In the genomic region with DNA sequence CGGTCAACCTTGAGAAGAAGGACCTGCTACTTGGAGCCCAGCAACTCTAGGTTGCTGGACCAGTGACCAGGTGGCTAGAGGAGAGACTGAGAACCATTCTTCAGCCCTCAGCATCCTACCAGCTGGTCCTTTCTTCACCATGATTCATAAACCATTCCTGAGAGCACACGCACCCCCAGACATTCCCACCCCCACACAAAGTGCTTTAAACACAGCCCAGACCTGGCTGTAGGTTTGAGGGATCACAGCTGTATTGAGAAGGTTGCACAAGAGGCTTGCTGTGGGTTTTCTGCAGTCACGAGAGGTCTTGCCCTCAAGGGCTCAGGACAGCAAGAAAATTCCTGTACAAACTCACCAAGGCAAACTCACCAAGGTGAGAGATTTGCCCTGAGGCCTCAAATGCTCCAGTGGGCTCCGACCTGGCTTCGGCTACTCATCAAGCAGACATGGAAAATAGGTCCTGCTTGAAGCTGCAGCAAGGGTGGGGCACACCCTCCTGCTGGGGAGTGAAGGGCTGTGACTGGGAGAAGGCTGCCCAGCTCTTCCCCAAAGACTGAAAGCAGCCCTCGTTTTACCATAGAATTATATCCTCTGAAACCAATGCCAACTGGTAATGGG, we compare ENCODE assay signal across 18 mouse cellular contexts.
DNase-seq lines count a peak whose midpoint lies in the region; ATAC-seq and TF ChIP-seq lines count a peak whose summit lies in the region.
"Had no signal": no experiment of that assay in that cellular context is flagged by ENCODE, and none has a peak within 500 bp of the region (broad histone marks: within the 10 kb centered on the region; RNA-seq: fewer than 3 reads in every experiment).

No protein-coding gene starts in this region.

- no peak for TF ChIP-seq CTCF in kidney, adult 2 months (conservative IDR thresholded peaks at IDR 0.05; ENCODE audit: insufficient read depth, insufficient read length, low read depth, low read length)
- TF ChIP-seq CTCF in Patski (IDR thresholded peaks at IDR 0.05) = no peak

- peak; percentile 90 for ATAC-seq in Patski
- ATAC-seq: midbrain, embryonic 13.5 days had no signal

- H3K4me1 ChIP-seq in kidney, adult 2 months (ENCODE audit: control insufficient read depth, insufficient read depth, low read length) = no peaks in the 10 kb centered on the region
- H3K4me1 ChIP-seq: embryonic facial prominence, embryonic 10.5 days; hindbrain, embryonic 12.5 days; midbrain, embryonic 13.5 days had no signal

- H3K27me3 ChIP-seq in kidney, adult 2 months (replicated peaks; ENCODE audit: control insufficient read depth, insufficient read depth, low read length) = no peaks in the 10 kb centered on the region
- no peaks in the 10 kb centered on the region for H3K27me3 ChIP-seq in Patski
- H3K27me3 ChIP-seq: hindbrain, embryonic 12.5 days; lung, embryonic 15.5 days; midbrain, embryonic 13.5 days had no signal

- CTCF ChIA-PET in Patski (lab: Charles Lee) = interaction anchor here (1.3 to 1.8 kb wide), 2 partner anchors 64 to 68 kb away, joined by 3 to 5 read pairs; no protein-coding TSS in a partner anchor

- POLR2A ChIA-PET in Patski (lab: Charles Lee) = interaction anchor here (1.2 kb wide), 1 partner anchor 224 kb away, joined by 4 read pairs; no protein-coding TSS in a partner anchor

- in situ Hi-C loops in Patski (cut with MboI; ENCODE audit: low pct_unique_long_range_greater_than_20kb) = no loop called here

- H3K4me3 ChIP-seq in kidney, adult 2 months (ENCODE audit: insufficient read depth, low read depth, low read length) = no peak overlapping the region
- H3K4me3 ChIP-seq: embryonic facial prominence, embryonic 10.5 days; erythroblast, embryonic 14.5 days; gastrocnemius, adult 2 months; hindbrain, embryonic 12.5 days; left cerebral cortex, adult 2 months; limb, embryonic 10.5 days; lung, embryonic 15.5 days; midbrain, embryonic 13.5 days had no signal

- 58% methylated on average over 6 of the region's 6 CpGs for WGBS in kidney, adult 2 months

- H3K36me3 ChIP-seq in kidney, adult 2 months (ENCODE audit: control insufficient read depth, insufficient read depth, low read length) = no peaks in the 10 kb centered on the region
- H3K36me3 ChIP-seq: embryonic facial prominence, embryonic 10.5 days; hindbrain, embryonic 12.5 days; limb, embryonic 10.5 days; lung, embryonic 15.5 days; midbrain, embryonic 13.5 days had no signal

- DNase-seq in kidney, adult 2 months = peak; percentile 46
- DNase-seq in kidney, adult 9 months = no peak
- peak; percentile 46 for DNase-seq in ES-CJ7 (ENCODE audit: low read depth, low spot score)
- DNase-seq in Patski (ENCODE audit: low read depth, low spot score) = peak; percentile 98
- DNase-seq in kidney, postnatal 25 days = peak; percentile 15 to 54
- no peak for DNase-seq in adrenal gland, postnatal 14 days
- no peak for DNase-seq in thymus, postnatal 0 days (ENCODE audit: low spot score)
- DNase-seq: adrenal gland, adult 8-10 months; cerebellum, adult 11-12 months; gastrocnemius, adult 2 months; right cerebral cortex, postnatal 25 days had no signal

- H3K27ac ChIP-seq in kidney, adult 2 months (ENCODE audit: insufficient read depth, low read depth, low read length) = no peak overlapping the region
- H3K27ac ChIP-seq: embryonic facial prominence, embryonic 10.5 days; gastrocnemius, adult 2 months; hindbrain, embryonic 12.5 days; left cerebral cortex, adult 2 months; limb, embryonic 10.5 days; lung, embryonic 15.5 days; midbrain, embryonic 13.5 days had no signal

- TF ChIP-seq POLR2A in kidney, adult 2 months (IDR thresholded peaks at IDR 0.05; ENCODE audit: low read depth, low read length) = no peak

Comparison
In these comparisons a context has a peak if more than half of its experiments do, and no peak if none do; other contexts are left out.
1. DNase-seq: peak in kidney, adult 2 months (single experiment), ES-CJ7 (single experiment), Patski (single experiment) and kidney, postnatal 25 days (2 of 2); none in kidney, adult 9 months (single experiment), adrenal gland, postnatal 14 days (single experiment) and thymus, postnatal 0 days (single experiment).